Mouse (Mus musculus) heart, adult 18-20 months (tissue): ENCODE measurements around the gene Fgf15. TPM values are rescaled to one million over a fixed set of nuclear protein-coding genes. Genes with fewer than 3 reads are reported as not detected.
"Not testable (repeated sequence)": the region's sequence is repeated elsewhere in the genome, so short reads cannot be mapped to it uniquely, and the experiment has no call there.

Source experiments
- DNase-seq, 2 experiments: peaks; one replicate each; pipeline ENCODE4 v3.0.0; 2021 to 2022; ENCODE audit warnings: mixed read lengths in 1 of 2
- total RNA-seq, 2 experiments: library from RNA; stranded (reverse); gene quantifications; 2 replicates each; pipeline ENCODE4 v1.2.3; 2021

Fgf15 gene
- total RNA-seq, 2 experiments from 2014 or later = not detected

- not testable (repeated sequence) for DNase-seq
These were observed 5.7 kb upstream of the Fgf15 start for GRCm38 (mm10) chr7:144890661-144891060.

GRCm38 (mm10) chr7:144891863-144892262, 4.5 kb upstream of the Fgf15 start:
- DNase-seq = no peak

GRCm38 (mm10) chr7:144892322-144892721, 4.0 kb upstream of the Fgf15 start:
- no peak for DNase-seq

GRCm38 (mm10) chr7:144894191-144894590, 2.1 kb upstream of the Fgf15 start:
- DNase-seq = peak in 1 of 2 experiments; percentile 60

- DNase-seq = no peak
These were observed 1.6 kb upstream of the Fgf15 start for GRCm38 (mm10) chr7:144894706-144895105.

- peak; percentile 65 to 85 for DNase-seq
These were observed 823 bp upstream of the Fgf15 start for GRCm38 (mm10) chr7:144895305-144896111.

- no peak for DNase-seq
These were observed 2.2 kb downstream of the Fgf15 start for GRCm38 (mm10) chr7:144898506-144898905.

- DNase-seq = not testable (repeated sequence)
These were observed 9.2 kb downstream of the Fgf15 start for GRCm38 (mm10) chr7:144905514-144905913.

GRCm38 (mm10) chr7:144906708-144907397, 10.5 kb downstream of the Fgf15 start:
- DNase-seq = peak; percentile 21 to 77

GRCm38 (mm10) chr7:144907793-144908192, 11.5 kb downstream of the Fgf15 start:
- peak in 1 of 2 experiments; percentile 32 for DNase-seq

- no peak for DNase-seq
These were observed 12.4 kb downstream of the Fgf15 start for GRCm38 (mm10) chr7:144908705-144909104.

- no peak for DNase-seq
These were observed 14.8 kb downstream of the Fgf15 start for GRCm38 (mm10) chr7:144911121-144911520.

- no peak for DNase-seq
These were observed 16.6 kb downstream of the Fgf15 start for GRCm38 (mm10) chr7:144912897-144913296.

GRCm38 (mm10) chr7:144914296-144914947, 18.1 kb downstream of the Fgf15 start:
- DNase-seq = no peak

- DNase-seq = peak; percentile 94 to 95
These were observed 18.8 kb downstream of the Fgf15 start, which contains the start of gene LTO1 for GRCm38 (mm10) chr7:144914948-144915750. Gene LTO1, plus strand, starts transcription at chr7:144915100.

GRCm38 (mm10) chr7:144918823-144919222, 22.5 kb downstream of the Fgf15 start:
- DNase-seq = no peak

GRCm38 (mm10) chr7:144927591-144927990, 31.3 kb downstream of the Fgf15 start:
- peak; percentile 50 to 79 for DNase-seq

- DNase-seq = no peak
These were observed 31.9 kb downstream of the Fgf15 start for GRCm38 (mm10) chr7:144928009-144928888.

- no peak for DNase-seq
These were observed 32.5 kb downstream of the Fgf15 start for GRCm38 (mm10) chr7:144928889-144929210.

- DNase-seq = no peak
These were observed 33.2 kb downstream of the Fgf15 start for GRCm38 (mm10) chr7:144929506-144929905.

GRCm38 (mm10) chr7:144929931-144930330, 33.6 kb downstream of the Fgf15 start:
- DNase-seq = no peak
